Mouse (Mus musculus): ENCODE measurements at regions not wholly inside any gene's neighbourhood (a gene's known extent, or its start where the extent isn't known, plus 50 kb on each side); places are given as distances from the start of the nearest gene placed in this dataset.

- Histone ChIP-seq H3K27me3 (ENCODE audit: control insufficient read depth, insufficient read depth, low read length) (no peaks in the 10 kb centered on the region), H3K36me3 (ENCODE audit: control insufficient read depth, insufficient read depth, low read length) (no peaks in the 10 kb centered on the region), H3K27ac (no peak overlapping the region), H3K4me1 (ENCODE audit: control insufficient read depth, insufficient read depth, low read length) (no peaks in the 10 kb centered on the region), H3K4me3 (no peak overlapping the region), H3K9ac (ENCODE audit: low read depth, low read length) (no peak overlapping the region), H3K79me2 (replicated peaks; ENCODE audit: control insufficient read depth, insufficient read depth, low read length) (no peaks in the 10 kb centered on the region)
- 78% methylated on average over 2 of the region's 2 CpGs for WGBS
- intact Hi-C loops (cut with DNase I), result no loop called here
- TF ChIP-seq EP300 (IDR thresholded peaks at IDR 0.05; ENCODE audit: insufficient read depth, low read depth, low read length) (no peak), POLR2A (IDR thresholded peaks at IDR 0.05; ENCODE audit: insufficient read depth, low read depth, low read length) (no peak), CTCF (IDR thresholded peaks at IDR 0.05) (no peak)
- no peak for DNase-seq
These were observed 54.3 kb upstream of the 1700066M21Rik start for GRCm38 (mm10) chr1:57323118-57323517.

- no peak overlapping the region for H3K27ac ChIP-seq
- DNase-seq, result no peak
These were observed 51.7 kb upstream of the 1700066M21Rik start for GRCm38 (mm10) chr1:57325585-57326165.

More at GRCm38 (mm10) chr1:57325585-57326165, 51.7 kb upstream of the 1700066M21Rik start:
- Histone ChIP-seq H3K4me3 (no peak overlapping the region), H3K79me2 (replicated peaks; ENCODE audit: control insufficient read depth, insufficient read depth, low read length) (no peaks in the 10 kb centered on the region), H3K4me1 (ENCODE audit: control insufficient read depth, insufficient read depth, low read length) (no peaks in the 10 kb centered on the region), H3K9ac (ENCODE audit: low read depth, low read length) (no peak overlapping the region), H3K27me3 (ENCODE audit: control insufficient read depth, insufficient read depth, low read length) (no peaks in the 10 kb centered on the region), H3K36me3 (ENCODE audit: control insufficient read depth, insufficient read depth, low read length) (no peaks in the 10 kb centered on the region)
- TF ChIP-seq POLR2A (IDR thresholded peaks at IDR 0.05; ENCODE audit: insufficient read depth, low read depth, low read length), result no peak
- no peak for TF ChIP-seq CTCF (IDR thresholded peaks at IDR 0.05)
- no peak for TF ChIP-seq EP300 (IDR thresholded peaks at IDR 0.05; ENCODE audit: insufficient read depth, low read depth, low read length)
- 77% methylated on average over 6 of the region's 6 CpGs for WGBS
- intact Hi-C loops (cut with DNase I), result no loop called here

Measured in heart, adult 2 months (tissue).